Mouse (Mus musculus): Measurements from ENCODE around the gene 1810013L24Rik. TPM values are rescaled to one million over a fixed set of nuclear protein-coding genes. Genes with fewer than 3 reads are reported as not detected.
"Not testable (repeated sequence)": the region's sequence is repeated elsewhere in the genome, so short reads cannot be mapped to it uniquely, and the experiment has no call there.

Gene 1810013L24Rik
- polyA plus RNA-seq, 1 experiment from 2014 or later: 23.0 TPM

GRCm38 (mm10) chr16:8895301-8895700, 65.4 kb downstream of the 1810013L24Rik start:
- DNase-seq (ENCODE audit: low spot score) (no peak), ATAC-seq (ENCODE audit: low FRiP score) (no peak)
- Histone ChIP-seq H3K27me3 (ENCODE audit: control insufficient read depth, insufficient read depth, low read length) (no peaks in the 10 kb centered on the region), H3K9ac (ENCODE audit: low read depth, low read length) (no peak overlapping the region), H3K36me3 (ENCODE audit: control insufficient read depth, insufficient read depth, low read length) (no peaks in the 10 kb centered on the region), H3K27ac (ENCODE audit: low read depth, low read length) (no peak overlapping the region), H3K4me2 (replicated peaks; ENCODE audit: low read depth, low read length) (no peak overlapping the region), H3K9me3 (ENCODE audit: control insufficient read depth, low read length) (no peaks in the 10 kb centered on the region), H3K4me3 (ENCODE audit: low read depth, low read length) (no peak overlapping the region), H3K4me1 (replicated peaks; ENCODE audit: control insufficient read depth, insufficient read depth, low read length) (no peaks in the 10 kb centered on the region)
- WGBS: 96% methylated on average over 4 of the region's 4 CpGs

- not testable (repeated sequence) for H3K9ac ChIP-seq (ENCODE audit: low read depth, low read length); H3K4me2 ChIP-seq (replicated peaks; ENCODE audit: low read depth, low read length); H3K36me3 ChIP-seq (ENCODE audit: control insufficient read depth, insufficient read depth, low read length); H3K4me3 ChIP-seq (ENCODE audit: low read depth, low read length); H3K4me1 ChIP-seq (replicated peaks; ENCODE audit: control insufficient read depth, insufficient read depth, low read length); DNase-seq (ENCODE audit: low spot score); ATAC-seq (ENCODE audit: low FRiP score); H3K27me3 ChIP-seq (ENCODE audit: control insufficient read depth, insufficient read depth, low read length); H3K27ac ChIP-seq (ENCODE audit: low read depth, low read length); H3K9me3 ChIP-seq (ENCODE audit: control insufficient read depth, low read length)
- 13% methylated on average over 2 of the region's 2 CpGs for WGBS
These were observed 76.2 kb downstream of the 1810013L24Rik start for GRCm38 (mm10) chr16:8906115-8906514.

Other genes with a start within 250 kb of the 1810013L24Rik start
- gene Pmm2, start 192.4 kb upstream of the 1810013L24Rik start, polyA plus RNA-seq (2014; fragmentation: Nextera tagmentation; extraction: Ambion mirVana): 40.3 and 43.3 TPM in 2 replicates
- gene Tmem186, start 192.4 kb upstream of the 1810013L24Rik start, polyA plus RNA-seq (2014; fragmentation: Nextera tagmentation; extraction: Ambion mirVana): 15.8 and 20.2 TPM in 2 replicates
- gene Carhsp1, start 157.9 kb upstream of the 1810013L24Rik start, polyA plus RNA-seq (2014; fragmentation: Nextera tagmentation; extraction: Ambion mirVana): 78.1 and 79.4 TPM in 2 replicates
- not detected in 2 replicates for gene Gm5767, start 149.3 kb upstream of the 1810013L24Rik start, polyA plus RNA-seq (2014; fragmentation: Nextera tagmentation; extraction: Ambion mirVana)
- 36.9 and 51.9 TPM in 2 replicates for gene Usp7, start 37.8 kb upstream of the 1810013L24Rik start, polyA plus RNA-seq (2014; fragmentation: Nextera tagmentation; extraction: Ambion mirVana)

Measured in hindbrain, embryonic 11.5 days (tissue).